Mouse (Mus musculus): ENCODE results near the gene Pde1b.

Pde1b gene

GRCm38 (mm10) chr15:103551053-103551452, 48.2 kb downstream of the Pde1b start:
- in situ Hi-C loops (cut with MboI, MseI): loop anchor here (10.0 kb wide), 1 partner anchor 204 kb away; the partner anchor contains the start of gene Mucl1

- in situ Hi-C loops (cut with MboI, MseI): loop anchor here (10.0 kb wide), 1 partner anchor 203 kb away; the partner anchor contains the start of gene Mucl1
Observed at GRCm38 (mm10) chr15:103552096-103552690, 49.4 kb downstream of the Pde1b start.

GRCm38 (mm10) chr15:103564981-103565380, 62.1 kb downstream of the Pde1b start, which contains the start of gene Glycam1:
Gene Glycam1 (minus strand): TSS chr15:103565081.
- in situ Hi-C loops (cut with MboI, MseI): no loop called here
